ENCODE assay signal across 10 mouse cellular contexts in the genomic region with DNA sequence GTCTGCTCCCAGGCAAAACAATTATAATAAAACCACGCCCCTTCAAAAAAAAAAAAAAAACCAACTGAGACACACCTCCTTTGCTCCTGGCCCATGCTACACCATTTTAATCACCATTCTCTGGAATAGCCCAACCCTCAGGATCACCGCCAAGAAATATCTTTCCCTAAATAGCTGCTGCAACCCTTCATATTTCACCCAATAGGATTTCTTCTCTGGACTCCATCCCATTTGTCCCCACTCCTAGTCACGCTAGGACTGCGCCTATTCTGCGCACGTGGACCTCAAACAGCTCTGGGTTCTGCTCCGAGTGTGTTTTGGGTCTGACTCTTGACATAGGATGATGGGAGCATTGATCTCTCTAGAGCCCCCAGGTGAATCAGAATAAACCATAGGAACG. TPM values are rescaled to one million over a fixed set of nuclear protein-coding genes. Genes with fewer than 3 reads are reported as not detected.
A peak's percentile ranks its signal among the peaks of the same experiment; 100 is the strongest.
DNase-seq lines count a peak whose midpoint lies in the region; ATAC-seq and TF ChIP-seq lines count a peak whose summit lies in the region.
"Had no signal": no experiment of that assay in that cellular context is flagged by ENCODE, and none has a peak within 500 bp of the region (broad histone marks: within the 10 kb centered on the region; RNA-seq: fewer than 3 reads in every experiment).

No protein-coding gene starts in this region.

- peaks cover 4% of the 10 kb centered on the region for H3K4me1 ChIP-seq in lung, adult 2 months (ENCODE audit: control insufficient read depth, insufficient read depth, low read length)
- peaks cover 24% of the 10 kb centered on the region for H3K4me1 ChIP-seq in forebrain, embryonic 10.5 days
- H3K4me1 ChIP-seq in intestine, postnatal 0 days (replicated peaks; ENCODE audit: control insufficient read depth, insufficient read depth, low read length), result no peaks in the 10 kb centered on the region
- peaks cover 4% of the 10 kb centered on the region; the same call in 1 of the 2 replicates for H3K4me1 ChIP-seq in neural tube, embryonic 14.5 days (ENCODE audit: control insufficient read depth, insufficient read depth, low read length)

- 11% methylated on average over 8 of the region's 8 CpGs for WGBS in lung, adult 2 months
- WGBS in forebrain, embryonic 10.5 days, result 6% methylated on average over 8 of the region's 8 CpGs
- WGBS in intestine, postnatal 0 days, result 5% methylated on average over 8 of the region's 8 CpGs
- 9% methylated on average over 8 of the region's 8 CpGs for WGBS in neural tube, embryonic 14.5 days

- H3K27me3 ChIP-seq in forebrain, embryonic 10.5 days (ENCODE audit: poor library complexity, severe bottlenecking), result peaks cover 40% of the 10 kb centered on the region
- peaks cover 3% of the 10 kb centered on the region for H3K27me3 ChIP-seq in intestine, postnatal 0 days (replicated peaks; ENCODE audit: control insufficient read depth, insufficient read depth, low read length)
- peaks cover 23% of the 10 kb centered on the region for H3K27me3 ChIP-seq in neural tube, embryonic 14.5 days (ENCODE audit: control insufficient read depth, insufficient read depth, low read length)

- no peaks in the 10 kb centered on the region for H3K9me3 ChIP-seq in forebrain, embryonic 10.5 days
- H3K9me3 ChIP-seq in intestine, postnatal 0 days (ENCODE audit: control insufficient read depth), result no peaks in the 10 kb centered on the region
- H3K9me3 ChIP-seq in neural tube, embryonic 14.5 days (ENCODE audit: control insufficient read depth, low read length), result no peaks in the 10 kb centered on the region

- no peak for TF ChIP-seq CTCF in lung, adult 2 months (IDR thresholded peaks at IDR 0.05; ENCODE audit: insufficient read depth, low read length)
- no peak for TF ChIP-seq CTCF in intestine, postnatal 0 days (IDR thresholded peaks at IDR 0.05; ENCODE audit: low read depth)

- ATAC-seq in intestine, postnatal 0 days, result no peak
- no peak for ATAC-seq in neural tube, embryonic 14.5 days (ENCODE audit: low read depth)

- H3K27ac ChIP-seq in forebrain, embryonic 10.5 days, result no peak overlapping the region
- H3K27ac ChIP-seq in intestine, postnatal 0 days (ENCODE audit: low read depth, low read length), result no peak overlapping the region
- no peak overlapping the region for H3K27ac ChIP-seq in neural tube, embryonic 14.5 days (ENCODE audit: low read depth, low read length)

- H3K9ac ChIP-seq in intestine, postnatal 0 days (ENCODE audit: low read depth, low read length), result no peak overlapping the region
- H3K9ac ChIP-seq in neural tube, embryonic 14.5 days (replicated peaks; ENCODE audit: low read depth, low read length), result peak overlapping the region; percentile 48

- peak overlapping the region; percentile 81 for H3K4me2 ChIP-seq in intestine, postnatal 0 days (replicated peaks; ENCODE audit: low read depth)
- H3K4me2 ChIP-seq in neural tube, embryonic 14.5 days (ENCODE audit: low read depth, low read length), result peak overlapping the region; percentile 61

- H3K4me3 ChIP-seq in lung, adult 2 months (replicated peaks; ENCODE audit: extremely low read depth, low read depth, low read length), result peak overlapping the region; percentile 36
- peak overlapping the region; percentile 66 for H3K4me3 ChIP-seq in forebrain, embryonic 10.5 days
- H3K4me3 ChIP-seq in intestine, postnatal 0 days (ENCODE audit: low read depth, low read length), result peak overlapping the region; percentile 45
- peak overlapping the region; percentile 39 for H3K4me3 ChIP-seq in neural tube, embryonic 14.5 days (ENCODE audit: low read depth, low read length)

- intact Hi-C loops in left cerebral cortex, postnatal 4 days (cut with DNase I), result no loop called here

- no peak for DNase-seq in lung, adult 2 months
- DNase-seq in lung, postnatal 10 days, result no peak
- no peak for DNase-seq in forebrain, embryonic 10.5 days (ENCODE audit: extremely low spot score, low spot score)
- no peak for DNase-seq in right cerebral cortex, postnatal 10 days (ENCODE audit: low spot score in 2 of 2)
- no peak for DNase-seq in left cerebral cortex, postnatal 4 days
- no peak for DNase-seq in adrenal gland, postnatal 25 days
- DNase-seq: right cerebral cortex, postnatal 4 days had no signal

- no peaks in the 10 kb centered on the region for H3K36me3 ChIP-seq in forebrain, embryonic 10.5 days (replicated peaks)
- H3K36me3 ChIP-seq in intestine, postnatal 0 days (ENCODE audit: control insufficient read depth, insufficient read depth), result no peaks in the 10 kb centered on the region
- no peaks in the 10 kb centered on the region for H3K36me3 ChIP-seq in neural tube, embryonic 14.5 days (ENCODE audit: control insufficient read depth, insufficient read depth, low read length)

- TF ChIP-seq POLR2A in lung, adult 2 months (IDR thresholded peaks at IDR 0.05; ENCODE audit: borderline replicate concordance, extremely low read depth, low read depth, low read length), result no peak

RNA-seq across cellular contexts. Expression of a gene that starts 1.0 kb away (rescaled TPM):
- polyA plus RNA-seq in lung, adult 2 months (2012; rRNA removed), result 14.5 and 23.8 TPM in 2 replicates
- polyA plus RNA-seq in forebrain, embryonic 10.5 days (2016; fragmentation: Nextera tagmentation; extraction: Ambion mirVana), result 12.6 and 12.8 TPM in 2 replicates
- polyA plus RNA-seq in intestine, postnatal 0 days (2015; fragmentation: Nextera tagmentation; extraction: Ambion mirVana), result 3.0 and 3.5 TPM in 2 replicates
- 7.6 and 8.6 TPM in 2 replicates for polyA plus RNA-seq in neural tube, embryonic 14.5 days (2014; fragmentation: Nextera tagmentation; extraction: Ambion mirVana)
- 10 to 100 TPM; 13.5 to 16.7 TPM for total RNA-seq in left cerebral cortex, postnatal 4 days (2021)
- 2.7 and 3.5 TPM in 2 replicates for total RNA-seq in adrenal gland, postnatal 25 days (2021)

RNA-seq across cellular contexts. Expression of a gene that starts 4.7 kb away (rescaled TPM):
- 11.6 TPM in 1 of 2 replicates, not detected in the other for polyA plus RNA-seq in lung, adult 2 months (2012; rRNA removed)
- not detected in 2 replicates for polyA plus RNA-seq in forebrain, embryonic 10.5 days (2016; fragmentation: Nextera tagmentation; extraction: Ambion mirVana)
- not detected in 2 replicates for polyA plus RNA-seq in intestine, postnatal 0 days (2015; fragmentation: Nextera tagmentation; extraction: Ambion mirVana)
- not detected in 2 replicates for polyA plus RNA-seq in neural tube, embryonic 14.5 days (2014; fragmentation: Nextera tagmentation; extraction: Ambion mirVana)
- total RNA-seq in left cerebral cortex, postnatal 4 days (2021), result not detected
- not detected in 2 replicates for total RNA-seq in adrenal gland, postnatal 25 days (2021)
- total RNA-seq: left cerebral cortex, postnatal 14 days had no signal

RNA-seq across cellular contexts. Expression of a gene that starts 14.7 kb away (rescaled TPM):
- 4.6 TPM in 1 of 2 replicates, not detected in the other for polyA plus RNA-seq in lung, adult 2 months (2012; rRNA removed)
- not detected in 2 replicates for polyA plus RNA-seq in forebrain, embryonic 10.5 days (2016; fragmentation: Nextera tagmentation; extraction: Ambion mirVana)
- not detected in 2 replicates for polyA plus RNA-seq in intestine, postnatal 0 days (2015; fragmentation: Nextera tagmentation; extraction: Ambion mirVana)
- polyA plus RNA-seq in neural tube, embryonic 14.5 days (2014; fragmentation: Nextera tagmentation; extraction: Ambion mirVana), result not detected in 2 replicates
- total RNA-seq in left cerebral cortex, postnatal 4 days (2021), result under 1 TPM in 1 of 2 experiments, not detected in 1; 0.36 TPM
- total RNA-seq in adrenal gland, postnatal 25 days (2021), result not detected in 2 replicates
- total RNA-seq: left cerebral cortex, postnatal 14 days had no signal

RNA-seq across cellular contexts. Expression of a gene that starts 15.5 kb away (rescaled TPM):
- polyA plus RNA-seq in lung, adult 2 months (2012; rRNA removed), result 1.7 and 117 TPM in 2 replicates
- 0.11 and 0.43 TPM in 2 replicates for polyA plus RNA-seq in forebrain, embryonic 10.5 days (2016; fragmentation: Nextera tagmentation; extraction: Ambion mirVana)
- 0.33 TPM in 1 of 2 replicates, not detected in the other for polyA plus RNA-seq in intestine, postnatal 0 days (2015; fragmentation: Nextera tagmentation; extraction: Ambion mirVana)
- not detected in 2 replicates for polyA plus RNA-seq in neural tube, embryonic 14.5 days (2014; fragmentation: Nextera tagmentation; extraction: Ambion mirVana)
- not detected for total RNA-seq in left cerebral cortex, postnatal 4 days (2021)
- not detected in 2 replicates for total RNA-seq in adrenal gland, postnatal 25 days (2021)

RNA-seq across cellular contexts. Expression of a gene that starts 22.0 kb away (rescaled TPM):
- 3.2 and 26.4 TPM in 2 replicates for polyA plus RNA-seq in lung, adult 2 months (2012; rRNA removed)
- 0.11 TPM in 1 of 2 replicates, not detected in the other for polyA plus RNA-seq in forebrain, embryonic 10.5 days (2016; fragmentation: Nextera tagmentation; extraction: Ambion mirVana)
- polyA plus RNA-seq in intestine, postnatal 0 days (2015; fragmentation: Nextera tagmentation; extraction: Ambion mirVana), result 0.21 TPM in 1 of 2 replicates, not detected in the other
- polyA plus RNA-seq in neural tube, embryonic 14.5 days (2014; fragmentation: Nextera tagmentation; extraction: Ambion mirVana), result not detected in 2 replicates
- not detected for total RNA-seq in left cerebral cortex, postnatal 4 days (2021)
- total RNA-seq in adrenal gland, postnatal 25 days (2021), result not detected in 2 replicates
- total RNA-seq: left cerebral cortex, postnatal 14 days had no signal
